Mouse (Mus musculus) Muller cell, postnatal 12 days (primary cell): ENCODE measurements around the gene Snf8.

Experiments used
- DNase-seq: peaks from one replicate; pipeline ENCODE4 v3.0.0-alpha.2; 2015; ENCODE audit errors: inconsistent ontology term

Snf8 gene

DNA sequence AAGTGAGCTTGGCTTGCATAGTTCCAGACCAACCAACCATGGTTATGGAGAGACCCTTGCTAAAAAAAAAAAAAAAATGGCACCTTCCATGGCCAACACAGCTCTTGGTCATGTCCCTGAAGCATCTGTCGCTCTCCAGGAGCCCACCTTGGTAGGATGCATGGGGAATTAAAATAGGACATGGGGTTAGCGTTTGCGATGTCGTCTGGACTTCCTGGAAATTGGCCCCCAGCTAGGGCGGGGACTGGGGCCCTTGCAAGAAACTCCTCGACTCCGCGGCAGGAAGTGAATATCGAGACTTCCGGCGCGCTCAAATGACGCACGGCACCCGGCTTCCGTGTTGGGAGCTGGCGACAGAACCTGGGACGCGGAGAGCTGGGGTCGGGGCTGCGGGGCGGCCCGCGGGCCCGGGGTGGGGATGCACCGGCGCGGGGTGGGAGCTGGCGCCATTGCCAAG, at the start of gene Snf8:
TSS of gene Snf8 (plus strand) at position 290 of the 457 bp plus-strand sequence.
- DNase-seq, result peak; percentile 86

DNA sequence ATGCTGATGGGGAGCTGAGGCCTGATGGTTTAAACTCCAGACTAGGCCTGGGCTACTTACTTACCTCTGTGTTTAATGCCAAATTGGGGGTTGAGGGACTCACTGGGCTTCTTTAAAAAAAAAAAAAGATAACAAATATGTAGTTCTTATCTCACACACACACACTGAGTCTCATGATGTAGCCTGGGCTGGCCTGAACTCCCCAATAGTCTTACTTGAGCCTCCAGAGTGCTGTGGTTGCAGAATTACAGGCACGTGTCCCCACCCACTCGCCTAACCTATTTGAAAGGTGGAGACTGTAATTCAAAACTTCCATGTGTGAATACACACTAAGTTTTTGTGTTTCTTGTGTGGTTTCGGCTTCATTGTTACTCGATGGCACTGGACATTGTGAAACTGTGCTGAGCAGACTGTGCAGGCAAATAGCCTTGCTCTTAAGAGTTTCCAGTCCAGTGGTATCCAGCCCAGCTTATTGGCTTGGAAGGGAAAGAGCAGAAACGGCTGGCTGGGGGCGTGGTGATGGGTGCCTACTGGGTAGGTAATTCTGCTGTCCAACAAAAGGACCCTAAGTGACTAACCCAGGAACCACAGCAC, 46.7 kb upstream of the Snf8 start:
- DNase-seq, result no peak

DNA sequence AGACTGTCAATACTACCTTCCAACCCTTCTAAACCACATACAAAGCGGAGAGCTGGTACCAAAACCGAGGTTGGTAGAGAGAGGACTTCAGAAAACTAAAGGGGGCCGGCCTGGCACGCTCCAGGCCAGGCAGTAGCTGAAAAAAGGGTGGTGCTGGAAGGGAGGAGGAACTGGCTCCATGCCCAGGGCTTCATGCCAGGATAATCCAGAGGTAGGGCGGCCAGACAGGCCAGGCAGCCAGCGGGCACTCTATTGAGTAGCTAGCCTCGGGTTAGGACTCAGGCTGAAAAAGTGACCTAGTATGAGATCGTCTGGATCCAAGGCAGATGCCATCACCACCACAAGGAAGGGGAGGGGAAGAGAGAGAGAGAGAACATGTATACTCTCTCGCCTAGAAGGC, 46.2 kb upstream of the Snf8 start:
- peak; percentile 51 for DNase-seq

DNA sequence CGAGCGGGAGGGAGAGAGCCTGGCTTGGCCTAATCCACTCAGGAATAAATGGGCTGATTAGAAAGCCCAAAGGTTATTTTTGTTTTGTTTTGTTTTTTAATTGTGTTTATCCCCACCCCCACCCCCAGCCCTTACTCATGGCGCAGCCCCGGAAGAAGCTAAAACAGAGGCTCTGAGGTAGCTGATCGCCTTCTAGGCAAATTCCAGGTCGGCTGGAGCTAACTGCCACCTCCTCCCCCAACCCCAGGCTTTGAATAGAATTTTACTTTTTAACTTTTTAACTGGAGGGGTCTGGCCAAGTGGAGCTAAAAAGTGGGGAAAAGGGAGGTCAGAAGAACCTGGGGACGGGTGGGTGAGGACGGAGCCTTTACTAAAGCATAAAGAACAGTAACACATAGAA, 44.8 kb upstream of the Snf8 start:
- DNase-seq, result no peak

DNA sequence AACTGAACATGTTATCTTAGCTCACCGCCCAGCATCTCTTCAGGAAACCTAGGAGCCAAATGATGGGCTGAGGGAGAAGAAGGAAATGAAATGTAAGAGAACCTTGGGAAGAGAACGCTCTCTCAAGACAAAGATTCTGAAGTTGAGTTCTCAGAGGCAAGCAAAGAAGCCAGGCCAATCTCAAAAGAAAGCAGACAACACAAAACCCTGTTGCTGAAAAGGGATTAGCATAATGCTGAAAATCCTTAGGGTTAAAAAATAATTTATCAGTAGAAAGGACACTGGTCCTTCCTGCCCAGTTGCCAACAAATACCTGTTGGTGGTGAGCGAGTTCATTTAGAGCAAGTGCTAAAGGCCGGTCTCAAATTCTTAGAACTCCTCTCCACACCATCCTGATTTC, 44.3 kb upstream of the Snf8 start:
- DNase-seq, result no peak

DNA sequence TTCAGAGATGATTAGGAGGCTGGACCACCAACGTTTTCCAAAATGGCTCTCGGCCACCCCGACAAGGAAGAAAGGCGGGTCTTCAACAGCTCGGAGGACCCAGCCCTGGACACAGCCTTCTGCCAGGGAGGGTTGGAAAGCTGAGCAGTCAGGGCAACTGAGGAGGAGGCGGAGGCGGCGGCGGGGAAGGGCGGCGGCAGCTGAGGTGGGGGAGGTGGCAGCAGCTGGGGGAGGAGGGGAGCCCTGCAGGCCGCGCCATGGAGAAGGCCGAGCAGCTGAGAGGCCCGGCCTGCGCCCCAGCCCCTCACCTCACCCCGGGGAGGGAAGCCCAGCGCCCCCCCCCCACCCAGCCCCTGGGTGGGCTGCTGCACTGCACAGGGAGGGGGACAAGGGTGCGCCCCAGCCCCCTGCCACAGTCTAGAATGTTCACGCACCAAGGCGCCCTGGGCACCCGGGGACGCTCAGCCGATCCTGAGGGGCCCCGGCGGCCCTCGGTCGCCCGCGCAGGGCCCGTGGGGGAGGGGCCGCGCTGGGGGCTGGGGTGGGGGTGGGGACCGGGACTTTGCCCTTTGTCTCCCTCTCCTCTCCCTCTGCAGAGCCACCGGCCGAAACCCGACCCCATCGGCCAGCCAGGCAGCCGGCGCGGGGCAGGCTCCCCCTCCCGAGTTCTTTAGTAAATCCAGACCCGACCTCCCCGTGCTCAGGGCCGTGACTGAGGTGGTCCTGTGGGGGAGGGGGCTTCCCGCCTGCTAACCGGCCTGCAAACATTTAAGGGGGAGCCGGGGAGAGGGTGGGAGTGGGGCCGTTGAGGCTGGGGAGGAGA, 43.6 kb upstream of the Snf8 start:
- DNase-seq, result no peak

DNA sequence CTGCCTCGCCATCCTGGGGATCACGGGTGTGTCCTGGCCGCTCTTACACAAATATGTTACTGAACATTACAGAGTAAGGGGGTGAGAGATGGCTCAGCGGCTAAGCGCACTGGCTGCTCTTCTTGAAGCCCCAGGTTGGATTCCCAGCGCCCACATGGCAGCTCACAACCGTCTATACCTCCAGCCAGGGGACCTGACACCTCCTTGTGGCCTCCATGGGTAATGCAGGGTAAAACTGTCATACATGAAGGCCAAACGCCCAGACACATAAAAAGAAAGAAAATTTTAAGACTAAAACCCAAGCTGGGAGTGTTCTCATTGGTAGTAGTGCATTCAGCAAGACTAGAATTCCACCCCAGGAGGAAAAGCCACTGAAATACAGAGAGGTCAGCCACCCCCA, 40.5 kb upstream of the Snf8 start:
- DNase-seq, result no peak

DNA sequence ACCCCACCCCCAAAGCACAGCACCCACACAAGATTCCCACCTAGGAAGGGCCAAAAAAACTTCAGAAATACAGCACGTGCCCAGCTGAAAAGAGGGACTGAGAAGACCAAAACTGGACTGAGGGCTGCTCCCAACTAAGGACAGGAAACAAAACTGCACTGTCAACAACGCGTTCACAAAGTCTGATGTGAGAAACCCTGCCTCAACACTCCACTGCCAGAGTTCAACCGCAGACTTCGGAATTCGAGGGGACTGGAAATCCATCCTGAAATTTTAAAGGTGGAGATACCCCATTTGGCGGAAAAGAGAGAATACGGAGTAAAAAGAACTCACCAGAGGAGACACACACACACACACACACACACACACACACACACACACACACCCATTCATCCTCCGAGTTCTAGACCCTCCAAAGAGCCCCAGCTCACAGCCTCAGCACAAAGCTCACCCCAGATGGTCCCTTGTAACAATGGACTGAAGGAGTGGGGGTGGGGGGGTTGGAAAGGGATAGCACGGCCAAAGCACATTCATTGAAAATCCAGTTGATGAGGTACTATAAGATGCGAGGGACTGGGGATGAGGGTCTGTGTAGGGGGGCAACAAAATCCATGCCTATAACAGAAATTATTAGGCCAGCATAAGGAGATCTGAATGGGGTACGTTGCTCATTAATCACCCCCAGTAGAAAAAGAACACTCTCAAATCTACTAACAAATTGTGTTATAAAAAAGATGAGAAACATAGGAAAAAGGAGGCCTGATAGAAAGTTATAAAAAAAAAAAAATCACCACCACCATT, 31.4 kb upstream of the Snf8 start:
- DNase-seq, result no peak

DNA sequence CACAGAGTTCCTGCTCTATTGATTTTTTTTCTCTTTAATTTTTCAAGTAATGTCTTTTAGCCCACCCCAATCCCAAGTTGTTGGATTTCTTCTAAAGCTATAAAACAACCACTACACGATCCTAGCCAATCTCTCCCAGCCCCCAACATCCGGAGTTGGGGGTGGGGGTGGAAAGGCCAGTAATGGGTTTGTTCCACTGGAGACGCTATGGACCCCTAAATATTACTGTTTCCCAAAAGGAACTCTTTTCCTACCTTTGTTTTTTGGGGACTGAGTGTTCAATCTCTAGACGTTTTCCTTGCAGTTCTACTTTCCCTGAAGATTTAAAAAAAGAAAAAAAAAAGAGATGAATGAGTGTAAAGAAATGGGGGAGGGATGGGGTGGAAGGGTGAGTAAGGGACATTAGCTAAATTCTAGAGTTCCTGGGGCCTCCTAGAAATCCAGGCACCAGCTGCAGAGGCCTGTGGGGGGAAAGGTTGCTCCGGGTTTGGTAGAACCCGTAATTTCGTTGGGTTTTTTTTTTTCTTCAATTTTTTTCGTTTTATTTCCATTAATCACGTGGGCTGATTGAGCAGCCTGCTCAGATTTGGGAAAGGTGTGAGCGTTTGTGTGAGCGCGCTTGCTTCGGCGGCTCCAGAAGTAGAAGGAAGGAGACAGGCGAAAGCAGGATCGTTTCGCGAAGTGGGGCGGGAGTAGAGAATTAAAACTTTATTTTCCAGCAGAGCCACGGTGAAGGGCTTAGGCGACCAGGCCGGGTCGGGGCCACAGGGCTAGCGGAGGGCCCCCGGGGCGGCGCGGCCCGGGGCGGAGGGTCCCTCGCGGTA, 30.5 kb upstream of the Snf8 start:
- DNase-seq, result no peak

DNA sequence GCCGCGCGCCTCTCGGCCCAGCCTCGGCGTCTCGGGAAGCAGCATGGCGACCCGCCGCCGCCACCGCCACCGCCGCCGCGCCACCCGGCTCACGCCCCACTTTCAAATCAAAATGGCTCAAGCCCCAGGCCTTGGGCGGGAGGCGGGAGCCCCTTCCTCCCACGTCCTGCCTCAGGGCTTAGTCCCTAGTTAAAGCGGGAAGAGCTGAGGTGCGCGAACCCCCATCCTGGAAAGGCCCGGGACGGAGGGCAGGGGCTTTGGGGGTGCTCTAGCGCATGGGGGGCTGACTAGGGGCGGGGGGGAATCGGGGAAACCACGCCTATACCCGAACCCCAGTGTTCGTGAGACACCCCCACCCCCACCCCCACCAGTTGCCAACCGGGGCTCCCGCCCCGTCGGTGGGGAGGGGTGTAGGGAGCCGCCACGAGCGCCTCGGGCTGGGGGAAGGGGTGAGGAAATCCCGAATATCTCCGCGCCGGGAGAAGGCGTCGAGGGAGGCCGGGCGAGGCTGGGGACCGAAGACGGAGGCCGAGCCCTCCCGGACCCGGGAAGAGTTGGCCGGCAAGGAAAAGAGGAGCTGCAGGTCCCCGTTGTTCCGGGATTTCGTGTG, 29.8 kb upstream of the Snf8 start:
- no peak for DNase-seq

DNA sequence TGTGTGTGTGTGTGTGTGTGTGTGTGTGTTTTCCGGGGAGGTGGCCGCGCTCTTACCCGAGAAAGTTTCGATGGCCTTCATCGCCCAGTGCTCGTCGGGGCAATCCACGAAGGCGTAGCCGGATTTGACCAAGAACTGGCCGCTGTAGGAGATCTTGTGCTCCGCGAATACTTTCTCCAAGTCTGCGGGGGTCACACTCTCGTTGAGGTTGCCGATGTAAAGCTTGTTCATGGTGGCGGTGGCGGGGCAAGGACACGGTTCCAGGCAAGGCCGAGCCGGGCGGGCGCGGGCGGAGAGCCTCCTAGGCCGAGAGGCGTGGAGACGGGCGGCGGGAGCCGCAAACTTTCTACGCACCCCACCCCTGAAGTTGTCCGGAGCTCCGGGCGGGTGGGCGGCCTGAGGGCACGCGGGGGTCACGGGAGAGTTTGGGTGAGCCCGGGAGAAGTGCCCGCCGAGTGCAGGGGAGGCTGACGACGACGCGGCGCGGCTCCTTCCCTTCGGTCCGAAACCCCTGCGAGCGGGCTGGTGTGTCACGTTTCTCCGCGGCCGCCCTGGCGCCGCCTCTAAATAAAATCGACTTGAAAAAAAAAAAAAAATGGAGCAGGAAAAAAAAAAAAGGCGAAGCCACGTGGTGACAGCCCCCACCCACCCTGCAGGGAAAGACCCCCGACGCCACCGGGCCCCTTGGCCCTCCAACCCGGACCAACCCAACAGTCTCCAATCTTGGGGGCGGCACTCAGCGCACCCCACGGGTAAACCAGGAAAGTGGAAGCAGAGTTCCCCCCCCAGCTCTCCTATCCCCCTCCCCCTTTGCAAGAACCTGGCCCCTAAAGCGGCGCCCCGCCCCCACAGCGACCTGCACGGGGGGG, 29.0 kb upstream of the Snf8 start, which contains the start of gene Igf2bp1:
TSS of gene Igf2bp1 (minus strand) at position 538 of the 869 bp plus-strand sequence.
- DNase-seq, result no peak

DNA sequence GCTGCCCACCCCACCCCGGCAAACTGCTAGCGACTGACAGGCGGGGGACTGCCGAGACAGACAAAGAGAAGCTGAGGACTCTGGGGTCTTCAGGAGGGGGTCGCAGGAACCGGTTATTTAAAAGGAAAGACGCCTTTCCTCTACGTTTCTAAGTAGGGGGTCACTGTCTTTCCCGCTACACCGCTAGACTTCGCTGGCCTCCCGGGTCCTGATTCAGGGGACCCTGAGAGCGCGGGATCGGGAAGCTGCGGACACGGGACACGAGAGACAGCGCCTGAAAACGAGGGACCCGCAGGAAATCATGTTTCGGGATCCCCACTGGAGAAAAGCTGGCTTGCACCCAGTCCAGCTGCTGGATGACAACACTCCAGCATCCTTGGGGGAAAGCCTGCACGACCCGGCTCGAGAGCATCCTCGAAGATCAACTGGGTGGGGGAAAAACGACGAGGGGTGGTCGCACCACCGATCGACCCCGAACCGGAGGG, 28.3 kb upstream of the Snf8 start:
- no peak for DNase-seq

DNA sequence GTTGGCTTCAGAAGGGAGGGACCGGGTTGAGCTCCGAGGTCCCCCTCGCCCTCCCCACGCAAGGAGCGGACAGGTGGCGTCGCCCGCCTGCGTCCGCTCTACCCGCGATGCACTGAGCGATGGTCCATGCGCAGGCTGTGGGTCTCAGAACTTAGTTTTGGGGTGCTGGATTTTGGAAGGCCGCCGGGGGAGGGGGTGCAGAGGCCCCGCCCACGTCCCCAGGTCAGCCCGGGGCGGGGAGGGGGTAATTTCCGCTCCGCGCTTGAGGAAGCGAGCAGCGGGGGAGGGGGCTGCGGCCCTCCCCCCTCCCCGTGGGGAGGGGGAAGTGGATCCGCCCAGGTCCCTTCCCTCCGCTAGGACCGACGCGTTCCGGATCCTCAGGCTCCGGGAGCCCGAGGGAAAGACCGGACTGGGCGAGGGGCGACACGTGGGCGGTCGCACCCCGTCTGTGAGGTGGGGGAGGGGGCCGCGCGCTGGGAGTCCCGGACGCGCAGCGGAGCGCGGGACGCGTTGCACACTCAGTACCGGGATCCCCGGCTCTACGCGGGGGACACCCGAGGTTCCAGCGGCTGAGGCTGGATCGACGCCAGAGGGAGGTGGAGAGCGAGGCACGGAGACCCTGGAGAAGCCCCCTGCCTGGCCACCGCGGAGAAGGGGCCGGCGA, 27.7 kb upstream of the Snf8 start:
- DNase-seq, result no peak

DNA sequence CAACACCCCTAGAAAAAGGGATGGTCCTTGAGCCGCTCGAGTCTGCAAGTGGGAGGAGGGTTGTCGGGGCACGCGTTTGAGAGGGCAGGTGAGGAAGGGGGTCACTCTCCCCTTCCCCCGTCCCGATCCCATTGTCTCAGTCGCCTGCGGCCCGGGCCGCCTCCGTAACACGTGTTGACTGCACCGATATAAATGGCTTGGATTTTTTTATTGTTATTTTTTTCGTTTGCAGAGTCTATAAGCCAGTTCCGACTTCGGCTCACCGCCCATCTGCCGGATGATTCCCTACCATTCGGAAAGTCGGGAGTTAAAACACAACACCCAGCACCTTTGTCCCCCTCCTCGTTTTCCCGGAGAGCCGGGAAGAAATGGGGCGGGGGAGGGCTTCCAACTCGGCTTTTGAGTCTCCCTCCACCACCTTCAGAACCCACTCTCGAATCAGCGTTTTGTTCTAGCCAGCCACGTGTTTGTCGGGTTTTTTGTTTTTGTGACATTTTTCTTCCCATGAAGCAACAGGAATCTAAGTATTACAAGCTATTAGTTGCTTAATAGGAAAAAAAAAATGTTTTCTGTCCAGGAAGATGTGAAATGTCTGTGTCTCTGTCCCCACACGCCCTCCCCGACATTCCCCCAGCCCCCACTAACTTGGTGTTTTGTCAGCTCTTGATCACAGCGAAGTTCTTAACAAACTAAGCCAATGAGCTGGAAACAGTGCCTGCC, 27.0 kb upstream of the Snf8 start:
- no peak for DNase-seq

DNA sequence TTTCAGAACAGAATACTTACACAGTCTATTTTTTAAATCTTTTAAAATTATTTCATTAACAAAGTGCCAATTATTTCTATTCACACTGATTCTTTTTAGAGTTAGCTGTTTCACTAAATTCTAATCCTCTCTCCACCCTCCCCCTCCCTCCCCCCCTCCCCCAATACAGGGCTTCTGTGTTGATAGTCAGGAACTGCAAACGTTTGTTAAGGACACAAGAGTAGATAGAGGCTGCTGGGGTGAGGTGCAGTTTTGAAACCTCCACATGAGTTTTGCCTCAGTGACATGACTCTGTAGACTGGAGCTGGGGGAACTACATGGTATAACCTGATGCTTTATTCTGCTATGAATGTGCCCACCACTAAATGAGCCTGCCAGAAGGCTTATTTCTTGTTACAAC, 25.9 kb upstream of the Snf8 start:
- no peak for DNase-seq

DNA sequence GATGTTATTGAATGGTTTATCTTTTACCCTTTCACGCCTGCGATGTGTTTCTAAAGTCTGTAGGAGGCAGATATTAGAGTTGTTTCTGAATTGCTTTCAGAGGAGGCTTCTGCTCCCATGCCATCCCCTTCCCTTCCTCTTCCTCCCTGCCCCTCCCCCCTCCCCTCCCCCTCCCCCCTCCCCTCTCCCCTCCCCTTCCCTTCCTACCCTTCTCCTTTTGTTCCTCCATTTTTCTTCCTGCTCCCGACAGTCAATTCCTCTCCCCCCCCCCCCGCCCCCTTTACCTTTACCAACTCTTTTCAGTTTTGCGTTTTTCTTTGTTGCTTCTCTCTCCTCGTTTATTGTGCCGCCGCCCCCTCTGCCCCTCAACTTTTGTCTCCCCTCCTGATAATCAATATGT, 22.7 kb upstream of the Snf8 start:
- no peak for DNase-seq

DNA sequence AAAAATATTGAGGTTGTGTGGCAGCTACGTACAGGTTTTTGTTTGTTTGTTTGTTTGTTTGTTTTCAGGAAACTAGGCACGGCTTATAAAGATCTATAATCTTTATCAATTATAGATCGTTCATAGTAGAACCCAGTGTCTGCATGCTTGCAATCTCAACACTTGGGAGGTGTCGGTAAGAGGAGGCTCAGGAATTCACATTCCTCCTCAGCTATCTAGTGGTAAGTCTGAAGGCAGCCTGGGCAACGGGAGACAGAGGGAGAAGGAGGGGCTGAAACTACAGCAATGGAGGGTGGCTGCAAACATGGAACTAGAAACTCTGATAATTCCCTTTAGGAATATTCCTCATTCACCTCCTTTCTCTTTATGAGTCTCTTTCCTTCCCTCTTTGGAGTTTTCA, 19.3 kb upstream of the Snf8 start:
- no peak for DNase-seq

DNA sequence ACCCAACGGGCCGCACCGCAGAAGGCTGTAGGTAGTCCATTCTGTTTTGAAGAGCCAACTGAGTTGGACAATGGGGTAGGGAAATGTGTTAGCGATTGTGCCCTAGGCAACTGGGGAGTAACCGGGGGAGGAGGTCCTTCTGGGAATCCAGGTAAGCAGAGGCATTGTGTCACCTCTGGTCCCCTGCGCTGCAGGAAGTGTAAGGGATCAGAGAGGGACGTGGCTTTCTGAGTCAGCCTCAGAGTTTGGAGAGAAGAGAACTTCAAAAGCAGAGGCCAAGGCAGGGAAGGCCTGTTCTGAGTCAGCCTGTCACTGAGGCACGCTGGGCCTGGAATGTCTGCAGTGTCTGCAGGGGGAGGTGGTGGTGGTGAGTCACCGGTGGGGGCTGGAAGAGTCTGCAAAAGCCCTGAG, 16.7 kb upstream of the Snf8 start:
- peak; percentile 90 for DNase-seq

DNA sequence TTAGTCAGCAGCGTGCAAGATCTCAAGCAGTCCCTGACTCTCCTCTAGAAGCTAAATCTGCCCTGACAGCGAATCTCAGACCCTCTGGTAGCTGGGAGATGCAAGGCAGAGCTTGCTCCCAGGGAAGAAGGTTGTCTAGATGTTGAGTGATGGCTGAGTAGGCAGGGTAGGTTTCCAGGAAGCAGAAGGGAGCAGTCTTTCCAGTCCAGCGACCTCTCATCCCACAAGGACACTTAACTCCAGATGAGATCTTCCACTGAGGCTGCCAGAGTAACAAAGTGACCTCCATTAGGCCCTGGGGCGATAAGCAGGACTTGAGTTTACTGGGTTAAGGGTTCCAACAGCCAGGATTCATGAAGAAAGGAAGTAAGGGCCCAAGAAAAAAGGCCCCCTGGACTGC, 14.1 kb upstream of the Snf8 start:
- DNase-seq, result no peak
